Mouse (Mus musculus) MEL (cell line): ENCODE results near the gene Ssc4d. TPM values are rescaled to one million over a fixed set of nuclear protein-coding genes. Genes with fewer than 3 reads are reported as not detected.

Experiments
- DNase-seq: peaks from one replicate; pipeline ENCODE4 v3.0.0; 2011; ENCODE audit warnings: low read depth, low spot score
- H3K27ac ChIP-seq: 2 replicates; pipeline ENCODE4 v1.5.1; 2012; ENCODE audit warnings: low read depth, mild to moderate bottlenecking, control low read depth, low read length, moderate library complexity; ENCODE audit not compliant: control insufficient read depth
- H3K27me3 ChIP-seq, 2 experiments: fragments of 150-350 bp in 1 of 2; sonication (generic) in 1 of 2; 2 replicates each; pipeline ENCODE4 v1.6.1; 2012; ENCODE audit warnings: low read length in 2 of 2, mild to moderate bottlenecking in 2 of 2, improper control_type of control experiment in 1 of 2, moderate library complexity in 1 of 2; ENCODE audit not compliant: insufficient read depth in 2 of 2, control insufficient read depth in 1 of 2
- H3K36me3 ChIP-seq, 2 experiments: 2 replicates each; pipeline ENCODE4 v1.6.1; 2012 to 2014; ENCODE audit warnings: low read length in 2 of 2, improper control_type of control experiment in 1 of 2, inconsistent platforms in 1 of 2, mild to moderate bottlenecking in 1 of 2; ENCODE audit not compliant: insufficient read depth in 2 of 2, control insufficient read depth in 1 of 2
- H3K4me1 ChIP-seq, 2 experiments: fragments of 150-350 bp in 1 of 2; sonication (generic) in 1 of 2; 2 replicates each; pipeline ENCODE4 v1.6.1; 2012; ENCODE audit warnings: low read length in 2 of 2, improper control_type of control experiment in 1 of 2, mild to moderate bottlenecking in 1 of 2; ENCODE audit not compliant: insufficient read depth in 2 of 2, control insufficient read depth in 1 of 2
- H3K4me3 ChIP-seq, 2 experiments: fragments of 150-350 bp in 1 of 2; sonication (generic) in 1 of 2; 2 replicates each; pipeline ENCODE4 v1.5.1; 2012; ENCODE audit warnings: low read depth in 2 of 2, low read length in 2 of 2, mild to moderate bottlenecking in 2 of 2, moderate library complexity in 2 of 2, control low read depth in 1 of 2, improper control_type of control experiment in 1 of 2; ENCODE audit not compliant: control insufficient read depth in 1 of 2, insufficient read depth in 1 of 2
- H3K79me2 ChIP-seq: 2 replicates; pipeline ENCODE4 v1.6.1; 2012; ENCODE audit warnings: mild to moderate bottlenecking, low read length, moderate library complexity; ENCODE audit not compliant: control insufficient read depth, poor library complexity, insufficient read depth
- H3K9ac ChIP-seq: 2 replicates; pipeline ENCODE4 v1.6.1; 2012; ENCODE audit warnings: low read depth, mild to moderate bottlenecking, control low read depth, low read length, moderate library complexity; ENCODE audit not compliant: control insufficient read depth, poor library complexity, severe bottlenecking
- H3K9me3 ChIP-seq: fragments of 150-350 bp; sonication (generic); replicated peaks from 2 replicates; pipeline ENCODE4 v1.6.1; 2012; ENCODE audit warnings: mild to moderate bottlenecking, low read length, improper control_type of control experiment, moderate library complexity; ENCODE audit not compliant: insufficient read depth
- CHD2 ChIP-seq: IDR thresholded peaks from 2 replicates; pipeline ENCODE4 v1.6.1; 2011; ENCODE audit warnings: low read length, improper control_type of control experiment
- CTCF ChIP-seq, 3 experiments: IDR thresholded peaks in 2 of 3; conservative IDR thresholded peaks in 1 of 3; 2 replicates each; pipeline ENCODE4 v1.5.1; 2011 to 2012; ENCODE audit warnings: low read length in 3 of 3, low read depth in 2 of 3, mild to moderate bottlenecking in 2 of 3, improper control_type of control experiment in 1 of 3, inconsistent platforms in 1 of 3, mixed read lengths in 1 of 3, moderate library complexity in 1 of 3; ENCODE audit not compliant: control insufficient read depth in 1 of 3, insufficient read depth in 1 of 3, poor library complexity in 1 of 3, severe bottlenecking in 1 of 3
- ETS1 ChIP-seq: IDR thresholded peaks from 2 replicates; pipeline ENCODE4 v1.6.1; 2012; ENCODE audit warnings: low read depth, mild to moderate bottlenecking, inconsistent platforms, low read length, improper control_type of control experiment, moderate library complexity
- GABPA ChIP-seq: IDR thresholded peaks from 2 replicates; pipeline ENCODE4 v1.6.1; 2012; ENCODE audit warnings: low read depth, mild to moderate bottlenecking, inconsistent platforms, low read length, improper control_type of control experiment, moderate library complexity
- MAFK ChIP-seq: IDR thresholded peaks from 2 replicates; pipeline ENCODE4 v1.6.1; 2011; ENCODE audit warnings: low read depth, mild to moderate bottlenecking, low read length, improper control_type of control experiment, borderline replicate concordance
- MAX ChIP-seq: IDR thresholded peaks from 2 replicates; pipeline ENCODE4 v1.6.1; 2011; ENCODE audit warnings: low read length, improper control_type of control experiment
- MXI1 ChIP-seq: IDR thresholded peaks from 2 replicates; pipeline ENCODE4 v1.6.1; 2011; ENCODE audit warnings: mild to moderate bottlenecking, low read depth, low read length, improper control_type of control experiment
- RAD21 ChIP-seq: IDR thresholded peaks from 2 replicates; pipeline ENCODE4 v1.6.1; 2011; ENCODE audit warnings: mild to moderate bottlenecking, low read depth, low read length, improper control_type of control experiment
- RCOR1 ChIP-seq: IDR thresholded peaks from 2 replicates; pipeline ENCODE4 v1.6.1; 2012; ENCODE audit warnings: low read depth, mild to moderate bottlenecking, inconsistent platforms, low read length, improper control_type of control experiment
- SIN3A ChIP-seq: IDR thresholded peaks from 2 replicates; pipeline ENCODE4 v1.6.1; 2012; ENCODE audit warnings: low read length, improper control_type of control experiment, inconsistent platforms
- TAL1 ChIP-seq: IDR thresholded peaks from 2 replicates; pipeline ENCODE4 v1.6.1; 2012; ENCODE audit warnings: mild to moderate bottlenecking, inconsistent platforms, low read length, moderate library complexity, mixed read lengths
- TCF12 ChIP-seq: IDR thresholded peaks from 2 replicates; pipeline ENCODE4 v1.6.1; 2014; ENCODE audit warnings: low read depth, mild to moderate bottlenecking, inconsistent platforms, low read length, improper control_type of control experiment, moderate library complexity
- UBTF ChIP-seq: IDR thresholded peaks from 2 replicates; pipeline ENCODE4 v1.6.1; 2012; ENCODE audit warnings: low read depth, mild to moderate bottlenecking, inconsistent platforms, low read length, improper control_type of control experiment, moderate library complexity, borderline replicate concordance; ENCODE audit not compliant: insufficient read depth
- USF2 ChIP-seq, 2 experiments: IDR thresholded peaks; 2 replicates each; pipeline ENCODE4 v1.6.1; 2011 to 2012; ENCODE audit warnings: improper control_type of control experiment in 2 of 2, low read length in 2 of 2, borderline replicate concordance in 1 of 2, inconsistent platforms in 1 of 2, low read depth in 1 of 2, mild to moderate bottlenecking in 1 of 2; ENCODE audit not compliant: insufficient read depth in 1 of 2
- polyA plus RNA-seq, 2 experiments: library from polyadenylated mRNA; stranded (reverse) in 1 of 2; unstranded in 1 of 2; fragments of >175 nt in 1 of 2; fragments of >200 nt in 1 of 2; gene quantifications; 2 replicates each; pipeline versions ENCODE4 v1.2.1 to v1.2.4; 2012; ENCODE audit warnings: low replicate concordance in 2 of 2, low read depth in 1 of 2; ENCODE audit not compliant: insufficient read length in 2 of 2, insufficient read depth in 1 of 2, missing spikeins in 1 of 2
- total RNA-seq: library from RNA; depleted of rRNA; stranded (reverse); fragments of 300-350 nt; gene quantifications from 2 replicates; pipeline ENCODE4 v1.2.3, GENCODE M21; 2012

Ssc4d gene
- total and polyA plus RNA-seq, 3 experiments: 1.1 to 2.1 TPM; not detected in 1

- H3K27me3 ChIP-seq: no peaks in the 10 kb centered on the region
- H3K9me3 ChIP-seq: no peaks in the 10 kb centered on the region
- TF ChIP-seq RAD21: no peak
- TF ChIP-seq SIN3A: no peak
- TF ChIP-seq UBTF: no peak
- no peak for TF ChIP-seq USF2 (IDR thresholded peaks at IDR 0.05; ENCODE audit: borderline replicate concordance in 1 of 2, insufficient read depth in 1 of 2, low read depth in 1 of 2, low read length in 2 of 2)
- TF ChIP-seq MXI1: no peak
- no peak for TF ChIP-seq MAFK
- TF ChIP-seq TCF12: no peak
- TF ChIP-seq TAL1: no peak
- no peak for TF ChIP-seq MAX
- no peak for TF ChIP-seq ETS1
- no peak for TF ChIP-seq CTCF (IDR thresholded peaks at IDR 0.05 in 2 of 3, conservative IDR thresholded peaks at IDR 0.05 in 1 of 3; ENCODE audit: control insufficient read depth in 1 of 3, insufficient read depth in 1 of 3, low read depth in 2 of 3, low read length in 3 of 3, poor library complexity in 1 of 3, severe bottlenecking in 1 of 3)
- TF ChIP-seq, all 39 proteins: peak for 0
- Histone ChIP-seq H3K4me1 (peaks cover 0 to 3% of the 10 kb centered on the region in 2 experiments; a peak in 1 of 4 replicates), H3K4me3 (no peak overlapping the region), H3K9ac (no peak overlapping the region), H3K79me2 (no peaks in the 10 kb centered on the region), H3K27ac (no peak overlapping the region), H3K36me3 (no peaks in the 10 kb centered on the region)
- DNase-seq: no peak
These were observed 31.6 kb downstream of the Ssc4d start for GRCm38 (mm10) chr5:135942710-135943109.

DNA sequence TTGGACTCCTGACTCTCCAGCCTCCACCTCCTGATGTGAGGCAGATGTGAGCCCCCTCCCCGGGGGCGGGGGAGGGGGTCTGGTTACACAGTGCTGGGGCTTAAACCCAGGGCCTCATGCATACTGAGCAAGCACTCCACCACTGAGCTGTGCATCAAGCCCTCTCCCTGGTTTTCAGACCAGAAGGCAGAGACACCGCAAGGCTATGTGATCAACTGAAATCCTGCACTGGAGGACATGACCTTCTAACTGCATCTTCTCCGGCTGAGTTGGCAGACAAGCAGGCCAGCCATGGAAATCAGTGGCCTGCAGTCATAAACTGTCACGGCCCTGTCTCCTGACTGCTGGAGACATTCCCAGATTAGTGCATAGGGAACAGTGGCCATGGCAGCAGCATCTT lies 33.7 kb downstream of the Ssc4d start:
- no peak for DNase-seq
- H3K4me1 ChIP-seq: peaks cover 0 to 6% of the 10 kb centered on the region in 2 experiments; a peak in 2 of 4 replicates
- no peak overlapping the region for H3K4me3 ChIP-seq
- H3K27me3 ChIP-seq: no peaks in the 10 kb centered on the region
- TF ChIP-seq RCOR1: no peak
- TF ChIP-seq CHD2: no peak
- TF ChIP-seq, all 39 proteins: peak for 0
- H3K27ac ChIP-seq: no peak overlapping the region
- H3K36me3 ChIP-seq: peaks cover 0 to 2% of the 10 kb centered on the region in 2 experiments; a peak in 2 of 4 replicates
- no peaks in the 10 kb centered on the region for H3K79me2 ChIP-seq
- H3K9me3 ChIP-seq: no peaks in the 10 kb centered on the region
- no peak overlapping the region for H3K9ac ChIP-seq

GRCm38 (mm10) chr5:135935641-135936190 lies 38.6 kb downstream of the Ssc4d start:
- TF ChIP-seq GABPA: no peak
- no peak for TF ChIP-seq CHD2
- TF ChIP-seq TAL1: no peak
- no peak for TF ChIP-seq ETS1
- Histone ChIP-seq H3K27ac (peak overlapping the region; percentile 92), H3K27me3 (no peaks in the 10 kb centered on the region), H3K79me2 (peaks cover 34% of the 10 kb centered on the region), H3K36me3 (peaks cover 8 to 27% of the 10 kb centered on the region in 2 experiments), H3K4me3 (peak overlapping the region in 1 of 2 experiments; percentile 49; a peak in 3 of 4 replicates), H3K9ac (peak overlapping the region; percentile 92), H3K4me1 (peaks cover 4 to 20% of the 10 kb centered on the region in 2 experiments), H3K9me3 (no peaks in the 10 kb centered on the region)
- DNase-seq: no peak
